Mouse (Mus musculus): ENCODE data around the gene Nynrin. TPM values are rescaled to one million over a fixed set of nuclear protein-coding genes. Genes with fewer than 3 reads are reported as not detected.

The Nynrin gene
- total RNA-seq, 1 experiment, result 7.1 TPM

DNA sequence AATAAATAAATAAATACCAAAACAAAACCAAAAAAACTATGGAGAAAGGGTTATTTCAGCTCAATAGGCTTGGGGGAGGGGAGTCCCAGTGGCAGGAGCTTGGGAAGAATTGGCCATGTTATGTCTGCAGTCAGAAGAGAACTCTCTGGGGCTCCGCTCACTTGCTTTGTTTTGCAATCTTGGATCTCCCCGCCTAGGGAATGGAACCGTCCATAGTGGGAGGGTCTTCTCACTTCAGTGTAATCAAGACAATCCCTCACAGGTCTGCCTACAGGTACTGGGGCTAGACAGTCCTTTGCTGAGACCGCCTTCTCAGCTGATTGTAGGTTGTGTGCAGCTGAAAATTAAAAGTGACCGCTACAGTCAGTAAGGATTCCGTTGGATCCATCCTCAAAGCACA lies 15.7 kb downstream of the Nynrin start:
- in situ Hi-C loops (cut with MboI; ENCODE audit: low sequenced_read_pairs in 2 of 2, unreplicated experiment in 2 of 2), result no loop called here
- no peak for TF ChIP-seq HCFC1 (IDR thresholded peaks at IDR 0.05; ENCODE audit: borderline replicate concordance, insufficient read depth, low read length)
- TF ChIP-seq ZNF384 (IDR thresholded peaks at IDR 0.05; ENCODE audit: low read depth, low read length), result no peak
- TF ChIP-seq ZC3H11A (IDR thresholded peaks at IDR 0.05; ENCODE audit: borderline replicate concordance, low read depth, low read length), result no peak
- no peak for TF ChIP-seq MAFK (IDR thresholded peaks at IDR 0.05; ENCODE audit: insufficient read depth, low read depth, low read length)
- no peak for TF ChIP-seq CHD2 (IDR thresholded peaks at IDR 0.05; ENCODE audit: low read depth, low read length)
- no peak for DNase-seq (ENCODE audit: low read depth, low spot score)
- H3K36me3 ChIP-seq (ENCODE audit: control insufficient read depth, insufficient read depth, low read length, poor library complexity, severe bottlenecking), result peaks cover 33% of the 10 kb centered on the region
- H3K4me1 ChIP-seq (ENCODE audit: control insufficient read depth in 2 of 2, insufficient read depth in 2 of 2, low read length in 2 of 2, poor library complexity in 1 of 2), result peaks cover 1 to 13% of the 10 kb centered on the region in 2 experiments
- no peak overlapping the region; the same call in 1 of the 2 replicates for H3K27ac ChIP-seq (ENCODE audit: insufficient read depth, low read depth, low read length, poor library complexity, severe bottlenecking)
- no peak overlapping the region for H3K9ac ChIP-seq (ENCODE audit: insufficient read depth, low read depth, low read length, poor library complexity, severe bottlenecking)
- H3K9me3 ChIP-seq (ENCODE audit: control insufficient read depth, insufficient read depth, low read depth, low read length), result no peaks in the 10 kb centered on the region
- no peak overlapping the region for H3K4me3 ChIP-seq (ENCODE audit: insufficient read depth in 1 of 2, low read depth in 1 of 2, low read length in 2 of 2, poor library complexity in 1 of 2, severe bottlenecking in 1 of 2)

DNA sequence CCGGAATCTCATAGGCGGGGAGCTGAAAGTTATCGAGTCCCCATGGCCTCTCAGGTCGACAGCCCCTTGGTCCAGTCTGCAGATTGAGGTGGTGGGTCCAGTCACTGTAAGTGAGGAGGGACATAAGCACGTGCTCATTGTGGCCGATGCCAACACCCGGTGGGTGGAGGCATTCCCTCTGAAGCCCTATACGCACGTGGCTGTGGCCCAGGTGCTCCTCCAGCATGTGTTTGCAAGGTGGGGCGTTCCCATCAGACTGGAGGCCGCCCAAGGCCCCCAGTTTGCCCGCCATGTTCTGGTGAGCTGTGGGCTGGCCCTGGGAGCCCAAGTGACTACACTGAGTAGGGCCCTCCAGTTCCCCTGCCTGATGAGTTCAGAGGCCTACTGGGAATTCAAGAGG lies 18.2 kb downstream of the Nynrin start:
- no peak for TF ChIP-seq HCFC1 (IDR thresholded peaks at IDR 0.05; ENCODE audit: borderline replicate concordance, insufficient read depth, low read length)
- no peak for TF ChIP-seq MAFK (IDR thresholded peaks at IDR 0.05; ENCODE audit: insufficient read depth, low read depth, low read length)
- TF ChIP-seq ZNF384 (IDR thresholded peaks at IDR 0.05; ENCODE audit: low read depth, low read length), result no peak
- peaks cover 20% of the 10 kb centered on the region for H3K36me3 ChIP-seq (ENCODE audit: control insufficient read depth, insufficient read depth, low read length, poor library complexity, severe bottlenecking)
- H3K4me3 ChIP-seq (ENCODE audit: insufficient read depth in 1 of 2, low read depth in 1 of 2, low read length in 2 of 2, poor library complexity in 1 of 2, severe bottlenecking in 1 of 2), result no peak overlapping the region
- H3K4me1 ChIP-seq (ENCODE audit: control insufficient read depth in 2 of 2, insufficient read depth in 2 of 2, low read length in 2 of 2, poor library complexity in 1 of 2), result peaks cover 1 to 13% of the 10 kb centered on the region in 2 experiments
- H3K27ac ChIP-seq (ENCODE audit: insufficient read depth, low read depth, low read length, poor library complexity, severe bottlenecking), result no peak overlapping the region
- in situ Hi-C loops (cut with MboI; ENCODE audit: low sequenced_read_pairs in 2 of 2, unreplicated experiment in 2 of 2), result no loop called here
- DNase-seq (ENCODE audit: low read depth, low spot score), result no peak
- no peaks in the 10 kb centered on the region for H3K9me3 ChIP-seq (ENCODE audit: control insufficient read depth, insufficient read depth, low read depth, low read length)
- H3K9ac ChIP-seq (ENCODE audit: insufficient read depth, low read depth, low read length, poor library complexity, severe bottlenecking), result no peak overlapping the region

DNA sequence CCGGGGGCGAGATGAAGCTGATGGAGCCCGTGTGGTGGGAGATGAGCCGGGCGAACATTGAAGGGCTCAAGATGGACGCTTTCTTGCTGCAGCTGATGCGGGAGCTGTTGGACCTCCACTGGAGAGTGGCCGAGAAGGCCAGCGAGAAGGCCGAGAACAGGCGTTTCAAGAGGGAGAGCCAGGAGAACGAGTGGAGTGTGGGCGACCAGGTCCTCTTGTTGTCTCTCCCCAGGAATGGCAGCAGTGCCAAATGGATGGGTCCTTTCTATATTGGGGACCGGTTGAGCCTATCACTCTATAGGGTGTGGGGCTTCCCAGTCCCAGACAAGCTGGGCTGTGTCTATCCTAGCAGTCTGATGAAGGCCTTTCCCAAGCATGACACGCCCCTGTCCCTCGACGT lies 18.7 kb downstream of the Nynrin start:
- TF ChIP-seq MAFK (IDR thresholded peaks at IDR 0.05; ENCODE audit: insufficient read depth, low read depth, low read length), result no peak
- TF ChIP-seq CHD2 (IDR thresholded peaks at IDR 0.05; ENCODE audit: low read depth, low read length), result no peak
- TF ChIP-seq HCFC1 (IDR thresholded peaks at IDR 0.05; ENCODE audit: borderline replicate concordance, insufficient read depth, low read length), result no peak
- no peak for TF ChIP-seq ZNF384 (IDR thresholded peaks at IDR 0.05; ENCODE audit: low read depth, low read length)
- TF ChIP-seq ZC3H11A (IDR thresholded peaks at IDR 0.05; ENCODE audit: borderline replicate concordance, low read depth, low read length), result no peak
- Histone ChIP-seq H3K36me3 (ENCODE audit: control insufficient read depth, insufficient read depth, low read length, poor library complexity, severe bottlenecking) (peaks cover 20% of the 10 kb centered on the region), H3K4me1 (ENCODE audit: control insufficient read depth in 2 of 2, insufficient read depth in 2 of 2, low read length in 2 of 2, poor library complexity in 1 of 2) (peaks cover 0 to 13% of the 10 kb centered on the region in 2 experiments; a peak in 3 of 4 replicates), H3K9me3 (ENCODE audit: control insufficient read depth, insufficient read depth, low read depth, low read length) (no peaks in the 10 kb centered on the region), H3K9ac (ENCODE audit: insufficient read depth, low read depth, low read length, poor library complexity, severe bottlenecking) (no peak overlapping the region), H3K27ac (ENCODE audit: insufficient read depth, low read depth, low read length, poor library complexity, severe bottlenecking) (no peak overlapping the region), H3K4me3 (ENCODE audit: insufficient read depth in 1 of 2, low read depth in 1 of 2, low read length in 2 of 2, poor library complexity in 1 of 2, severe bottlenecking in 1 of 2) (no peak overlapping the region)
- in situ Hi-C loops (cut with MboI; ENCODE audit: low sequenced_read_pairs in 2 of 2, unreplicated experiment in 2 of 2), result no loop called here
- no peak for DNase-seq (ENCODE audit: low read depth, low spot score)

DNA sequence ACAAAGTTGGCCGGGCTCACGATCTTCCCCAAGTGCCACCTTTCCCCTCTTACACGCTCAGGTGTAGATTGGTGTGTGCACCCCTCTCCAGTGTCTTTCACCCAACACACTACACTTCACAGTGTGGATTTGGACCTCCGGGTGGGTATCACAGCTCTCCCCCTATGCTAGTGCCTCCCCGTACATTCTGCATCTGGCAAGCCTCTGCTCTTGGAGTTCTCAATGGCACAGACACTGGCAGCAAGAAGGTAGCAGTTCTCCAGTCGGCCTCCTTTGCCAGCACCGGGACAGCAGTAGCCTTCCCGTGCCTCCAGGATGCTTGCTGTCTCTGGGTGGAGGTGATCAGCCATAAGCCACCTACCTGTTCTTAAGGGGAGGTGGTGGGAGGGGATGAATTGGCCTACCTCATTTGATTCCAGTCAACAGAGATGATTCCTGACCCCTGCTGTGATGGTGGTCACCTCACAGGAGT lies 19.5 kb downstream of the Nynrin start:
- Histone ChIP-seq H3K9me3 (ENCODE audit: control insufficient read depth, insufficient read depth, low read depth, low read length) (no peaks in the 10 kb centered on the region), H3K9ac (ENCODE audit: insufficient read depth, low read depth, low read length, poor library complexity, severe bottlenecking) (no peak overlapping the region), H3K27ac (ENCODE audit: insufficient read depth, low read depth, low read length, poor library complexity, severe bottlenecking) (no peak overlapping the region), H3K4me3 (ENCODE audit: insufficient read depth in 1 of 2, low read depth in 1 of 2, low read length in 2 of 2, poor library complexity in 1 of 2, severe bottlenecking in 1 of 2) (no peak overlapping the region), H3K4me1 (ENCODE audit: control insufficient read depth in 2 of 2, insufficient read depth in 2 of 2, low read length in 2 of 2, poor library complexity in 1 of 2) (peaks cover 0 to 15% of the 10 kb centered on the region in 2 experiments; a peak in 3 of 4 replicates), H3K36me3 (ENCODE audit: control insufficient read depth, insufficient read depth, low read length, poor library complexity, severe bottlenecking) (peaks cover 20% of the 10 kb centered on the region)
- no peak for TF ChIP-seq ZNF384 (IDR thresholded peaks at IDR 0.05; ENCODE audit: low read depth, low read length)
- TF ChIP-seq CHD2 (IDR thresholded peaks at IDR 0.05; ENCODE audit: low read depth, low read length), result no peak
- TF ChIP-seq ZC3H11A (IDR thresholded peaks at IDR 0.05; ENCODE audit: borderline replicate concordance, low read depth, low read length), result no peak
- TF ChIP-seq MAFK (IDR thresholded peaks at IDR 0.05; ENCODE audit: insufficient read depth, low read depth, low read length), result no peak
- no peak for TF ChIP-seq HCFC1 (IDR thresholded peaks at IDR 0.05; ENCODE audit: borderline replicate concordance, insufficient read depth, low read length)
- no peak for DNase-seq (ENCODE audit: low read depth, low spot score)
- in situ Hi-C loops (cut with MboI; ENCODE audit: low sequenced_read_pairs in 2 of 2, unreplicated experiment in 2 of 2), result no loop called here

All from ES-E14 (cell line).